Mouse (Mus musculus) kidney, adult 2 months (tissue): ENCODE measurements around the gene Odf3b.

Experiments used
- CTCF ChIP-seq: fragments of 200-500 bp; conservative IDR thresholded peaks from 2 replicates; pipeline ENCODE4 v1.5.1; 2011; ENCODE audit warnings: low read depth, mild to moderate bottlenecking, control low read depth, low read length, moderate library complexity, mixed read lengths; ENCODE audit not compliant: insufficient read depth, insufficient read length
- POLR2A ChIP-seq: fragments of 200-500 bp; IDR thresholded peaks from one replicate; pipeline ENCODE4 v1.6.1; 2011; ENCODE audit warnings: low read depth, low read length, control low read depth

DNA sequence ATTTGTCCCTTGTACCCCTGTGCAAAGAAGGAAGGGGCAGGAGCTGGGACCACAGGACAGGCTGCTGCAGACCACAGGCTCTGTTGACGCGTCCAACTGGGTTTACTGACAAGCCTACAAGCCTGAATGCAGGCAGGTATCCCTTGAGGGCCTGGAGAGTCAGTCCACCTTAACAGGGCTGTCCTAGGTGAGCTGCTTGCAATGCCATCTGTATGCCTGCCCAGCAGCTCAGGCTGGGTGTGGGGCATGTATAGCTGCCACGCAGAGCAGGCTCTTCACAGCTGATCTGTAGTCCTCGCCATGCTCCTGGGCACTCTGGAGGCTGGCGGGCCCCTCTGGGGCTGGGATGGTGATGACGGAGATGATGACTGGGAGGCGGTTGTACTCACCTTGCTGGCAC is 5.5 kb upstream of the Odf3b start, which contains the start of gene Klhdc7b:
- TF ChIP-seq CTCF: no peak
- no peak for TF ChIP-seq POLR2A
